Mouse (Mus musculus): ENCODE data around the gene Pycr1.

Gene Pycr1

DNA sequence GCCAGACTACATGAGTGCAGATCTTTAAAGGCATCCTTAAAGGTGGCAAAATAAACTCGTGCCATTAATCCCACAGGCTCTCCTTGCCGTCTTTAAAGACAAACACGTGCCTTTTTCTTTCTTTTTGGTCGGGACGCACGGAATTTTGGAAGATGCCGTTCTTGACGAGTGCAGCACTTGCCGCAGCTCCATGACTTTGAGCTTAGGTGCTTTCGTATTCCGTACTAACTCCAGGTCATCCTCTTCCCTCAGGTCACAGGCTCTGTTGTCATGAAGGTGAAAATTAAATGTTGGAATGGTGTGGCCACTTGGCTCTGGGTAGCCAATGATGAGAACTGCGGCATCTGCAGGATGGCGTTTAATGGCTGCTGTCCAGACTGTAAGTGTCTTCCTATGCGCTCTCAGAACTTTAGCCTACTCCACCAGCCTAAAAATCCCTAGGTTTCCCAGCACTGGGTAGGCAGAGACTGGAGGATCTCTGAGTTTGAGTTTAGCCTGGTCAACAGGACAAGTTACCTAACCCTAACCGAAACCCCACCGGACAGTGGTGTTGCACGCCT is 44.5 kb downstream of the Pycr1 start:
- no peak for DNase-seq

DNA sequence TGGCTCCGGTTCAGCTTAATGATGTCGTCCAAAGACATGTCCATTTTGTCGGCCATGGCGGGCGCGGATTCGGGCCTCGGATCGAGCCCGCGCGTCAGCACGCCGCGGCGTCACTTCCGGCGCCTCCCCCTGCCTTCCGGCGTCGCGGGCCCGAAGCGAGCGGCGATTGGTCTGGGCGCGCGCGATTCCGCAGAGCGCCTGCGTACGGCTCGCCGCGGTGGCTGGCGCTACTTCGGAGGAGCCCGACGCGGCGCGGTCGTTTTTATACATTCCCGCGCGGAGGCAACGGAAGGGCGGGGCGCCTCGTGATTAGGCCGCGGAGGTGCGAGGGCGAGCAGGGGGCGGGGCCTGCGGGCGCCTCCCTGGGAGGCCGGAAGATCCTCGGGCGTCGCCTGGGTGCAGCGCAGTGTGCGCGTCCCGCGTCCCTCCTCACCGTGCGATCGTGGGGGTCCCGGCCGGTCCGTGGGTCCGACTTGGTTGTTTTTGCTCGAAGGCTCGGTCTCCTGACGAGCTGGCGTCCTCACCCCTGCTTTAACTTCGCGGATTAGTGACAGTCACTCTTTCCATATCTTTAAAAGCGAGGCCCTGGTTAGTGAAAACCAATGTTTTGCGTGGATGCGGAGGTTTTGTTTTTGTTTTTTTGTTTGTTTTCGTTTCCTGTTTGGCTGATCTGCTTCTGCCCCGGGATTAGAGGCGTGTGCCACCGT is 45.1 kb downstream of the Pycr1 start, which contains the start of the genes Alyref and Anapc11:
Gene Alyref, minus strand, starts transcription at position 83 of the 707 bp plus-strand sequence.
Gene Anapc11, plus strand, starts transcription at position 139 of the 707 bp plus-strand sequence.
- peak; percentile 92 for DNase-seq

DNA sequence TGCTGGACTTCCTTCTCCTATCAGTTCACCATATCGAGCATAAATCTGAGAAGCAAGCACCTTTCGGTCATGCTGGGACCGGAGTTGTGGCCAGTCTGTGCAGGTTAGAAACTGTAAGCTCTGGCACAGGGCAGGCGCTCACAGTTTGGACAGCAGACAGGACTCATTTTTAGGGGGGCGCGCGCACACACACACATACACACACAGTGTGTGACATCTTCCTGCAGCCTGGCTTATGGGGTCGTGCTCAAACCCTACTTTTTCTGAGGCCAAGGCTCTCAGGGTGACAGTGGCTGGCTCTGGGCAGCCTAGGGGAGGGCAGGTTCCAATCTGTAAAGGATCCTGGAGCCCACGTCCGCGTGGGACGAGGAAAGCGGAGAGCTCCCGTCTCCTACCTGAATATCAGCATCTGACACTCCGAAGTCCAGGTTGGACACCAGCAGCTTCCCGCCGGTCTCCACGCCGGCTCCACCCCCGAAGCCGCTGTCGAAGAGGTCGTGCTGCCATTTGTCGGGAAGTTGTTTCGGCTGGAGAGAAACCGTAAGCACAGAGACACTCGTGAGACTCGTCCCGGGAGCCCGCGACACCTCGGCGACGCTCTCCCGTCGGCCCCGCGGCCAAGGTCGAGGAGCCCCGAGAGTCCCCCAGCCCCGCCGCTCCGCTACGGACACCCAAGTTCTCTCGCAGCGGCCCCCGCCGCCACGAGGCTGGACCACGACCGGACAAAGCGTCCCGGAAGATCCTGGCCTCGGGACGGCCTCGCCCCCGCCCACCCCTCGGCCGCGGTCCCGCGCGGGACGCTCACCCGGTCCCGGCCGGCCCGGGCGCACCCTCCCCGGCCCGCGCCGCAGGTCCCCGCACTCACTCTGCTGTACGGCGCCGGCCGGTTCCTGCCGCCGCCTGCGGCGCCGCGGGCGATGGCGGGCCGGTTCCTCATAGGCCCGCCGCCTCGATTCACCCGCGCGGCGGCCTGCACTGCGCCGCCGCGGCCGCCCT is 46.0 kb downstream of the Pycr1 start:
- DNase-seq: no peak

DNA sequence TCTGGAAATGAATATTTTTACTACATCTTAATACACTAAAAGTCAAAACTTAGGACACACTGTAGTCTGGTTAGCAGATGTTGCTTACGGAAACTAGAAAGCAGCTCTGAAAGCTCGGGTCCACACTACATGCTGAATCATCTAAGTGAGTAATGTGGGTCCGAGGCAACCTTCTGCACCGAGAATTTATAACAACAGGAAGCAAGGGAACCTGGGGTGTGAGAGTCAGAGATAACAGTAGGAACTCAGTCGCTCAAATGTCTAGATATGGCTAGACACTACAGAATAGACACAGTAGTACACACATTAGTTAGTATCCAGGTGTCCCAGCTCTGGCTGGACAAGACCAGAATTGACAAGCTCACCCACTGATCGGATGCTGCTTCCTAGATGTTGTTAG is 55.0 kb downstream of the Pycr1 start:
- no peak for DNase-seq

All from right cerebral cortex, postnatal 14 days (tissue).